Mouse (Mus musculus) hematopoietic stem cell, adult 5-6 weeks (primary cell): Measurements from ENCODE around the gene Syn3. TPM values are rescaled to one million over a fixed set of nuclear protein-coding genes. Genes with fewer than 3 reads are reported as not detected.
"Not testable (repeated sequence)": the region's sequence is repeated elsewhere in the genome, so short reads cannot be mapped to it uniquely, and the experiment has no call there.

Source experiments
- ATAC-seq, 2 experiments: fragments of 125-278 bp in 1 of 2; replicated peaks in 1 of 2; 2 replicates each; pipeline ENCODE4 v1.8.0; 2016 to 2017; ENCODE audit warnings: inconsistent platforms in 2 of 2, mild to moderate bottlenecking in 2 of 2, moderate number of reproducible peaks in 2 of 2, low read depth in 1 of 2, moderate TSS enrichment in 1 of 2; ENCODE audit not compliant: low FRiP score in 2 of 2, poor library complexity in 2 of 2, severe bottlenecking in 2 of 2, insufficient read depth in 1 of 2, low TSS enrichment in 1 of 2
- total RNA-seq: library from RNA; stranded (forward); fragments of 172-1452, 232-1000 nt; gene quantifications from 2 replicates; pipeline ENCODE4 v1.2.3, GENCODE M21; 2017

Gene Syn3
- total RNA-seq: 2.6 and 3.1 TPM in 2 replicates

DNA sequence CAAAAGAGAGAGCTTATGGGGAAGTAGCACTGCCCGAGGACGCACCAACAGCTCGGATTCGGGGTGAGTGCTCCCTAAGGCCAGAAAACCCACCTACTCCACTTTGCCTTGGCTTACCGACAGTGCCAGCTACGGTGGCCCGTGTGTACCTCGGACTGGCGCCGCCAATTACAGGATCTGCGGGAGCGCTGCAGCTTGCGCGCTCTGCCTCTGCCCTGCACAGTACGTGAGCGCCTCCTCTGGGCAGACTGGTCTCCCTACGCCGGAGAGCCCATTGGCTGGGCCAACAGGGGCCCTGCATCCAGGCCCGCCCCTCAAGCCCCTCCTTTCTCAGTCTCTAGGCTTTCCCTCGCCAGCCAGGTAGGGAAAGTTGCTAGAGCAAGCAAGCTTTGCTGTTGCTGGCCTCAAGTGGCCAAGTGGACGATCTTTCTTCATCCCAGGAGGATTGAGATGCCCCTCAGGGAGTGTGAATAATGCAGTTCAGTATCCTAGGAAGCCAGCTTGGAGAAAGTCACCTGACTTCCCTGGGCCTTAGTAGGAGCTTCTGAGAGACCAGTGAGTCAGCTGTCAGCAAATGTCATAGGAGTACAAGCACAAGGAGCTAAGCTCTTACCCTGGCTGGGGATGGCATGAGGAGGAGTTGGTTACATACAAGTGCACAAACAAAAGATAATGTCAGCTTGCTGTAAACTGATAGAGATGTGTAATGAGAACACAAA, at the start of gene Syn3:
Gene Syn3, minus strand, starts transcription at position 224 of the 719 bp plus-strand sequence.
- ATAC-seq: peak; percentile 99

DNA sequence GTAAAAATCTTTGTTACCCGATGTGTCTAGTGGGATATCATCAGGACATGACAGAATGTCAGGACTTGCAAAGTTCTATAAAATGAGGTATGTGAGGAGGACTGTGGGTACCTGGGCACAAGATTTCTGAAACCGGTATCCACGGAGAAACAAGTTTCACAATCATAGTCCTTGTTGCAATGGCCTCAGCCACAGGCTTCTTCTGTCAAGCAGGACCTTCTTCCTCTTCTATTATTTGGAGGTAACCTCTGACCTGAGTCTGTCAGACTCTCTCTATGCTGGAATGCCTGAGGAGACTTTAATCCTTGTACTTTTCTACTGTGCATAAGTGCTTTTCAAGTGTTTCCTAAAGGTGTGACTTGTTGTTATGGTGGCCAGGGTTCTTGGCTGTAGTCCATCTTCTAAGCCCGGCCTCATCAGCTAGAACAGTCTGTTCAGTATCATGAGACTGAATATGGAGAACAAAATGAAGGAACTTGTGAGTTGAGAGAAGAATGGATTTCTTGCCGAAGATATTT, 27.7 kb upstream of the Syn3 start:
- ATAC-seq: not testable (repeated sequence)

DNA sequence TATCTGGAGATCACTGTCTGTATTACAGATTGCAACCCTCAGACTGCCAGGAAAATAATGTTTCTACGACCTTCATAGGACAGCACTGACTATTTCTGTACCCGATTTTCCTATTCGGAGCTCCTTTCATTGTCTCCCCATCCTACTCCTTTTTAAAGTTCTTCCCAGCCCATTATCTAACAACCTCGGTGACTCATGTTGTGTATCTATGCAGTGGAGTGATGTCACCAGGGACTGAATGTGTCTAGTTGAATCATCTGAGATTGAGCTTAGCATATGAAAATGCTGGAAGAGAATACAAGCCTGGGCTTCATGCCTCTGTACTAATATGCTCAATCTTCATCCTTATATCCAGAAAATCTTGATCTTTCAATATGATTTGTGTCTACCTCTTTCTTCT, 15.1 kb upstream of the Syn3 start:
- ATAC-seq: no peak

DNA sequence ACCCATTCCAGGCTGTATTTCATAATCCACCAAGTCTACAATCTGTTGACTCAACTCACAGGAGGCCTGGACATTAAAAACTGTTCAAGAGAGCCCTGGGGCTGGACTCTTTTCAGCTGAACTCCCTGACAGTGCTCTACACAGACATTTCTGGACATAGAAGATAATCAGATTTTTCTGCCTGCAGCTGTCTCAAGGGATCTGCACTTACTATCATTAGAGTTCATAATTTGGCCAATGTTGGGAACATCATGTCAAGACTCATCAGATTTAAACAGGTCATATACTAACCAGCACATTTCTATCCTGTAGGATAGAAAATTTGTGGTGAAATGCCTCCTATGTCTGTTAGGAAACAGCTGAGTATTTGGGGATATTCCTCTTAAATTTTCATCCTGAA, 12.2 kb upstream of the Syn3 start:
- ATAC-seq: no peak

DNA sequence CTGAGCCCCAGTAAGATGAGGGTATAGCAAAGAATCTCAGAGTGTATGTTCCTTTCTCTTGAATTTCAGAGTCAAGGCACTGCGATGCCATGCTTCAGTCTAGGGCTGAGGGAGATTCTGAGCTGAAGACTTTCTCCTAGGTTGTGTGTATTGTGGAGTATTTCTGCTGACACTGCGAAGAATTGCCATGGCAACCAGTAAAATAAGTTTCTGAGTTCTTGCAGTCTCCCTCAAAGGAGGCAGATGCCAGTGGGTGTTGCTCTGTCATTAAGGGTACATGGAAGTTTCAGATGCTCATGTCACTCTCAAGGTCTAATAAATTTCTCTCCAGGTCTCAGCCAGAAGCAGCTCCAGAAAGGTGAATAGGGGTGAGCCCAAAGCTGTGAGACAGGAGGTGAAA, 3.4 kb upstream of the Syn3 start:
- ATAC-seq: no peak

DNA sequence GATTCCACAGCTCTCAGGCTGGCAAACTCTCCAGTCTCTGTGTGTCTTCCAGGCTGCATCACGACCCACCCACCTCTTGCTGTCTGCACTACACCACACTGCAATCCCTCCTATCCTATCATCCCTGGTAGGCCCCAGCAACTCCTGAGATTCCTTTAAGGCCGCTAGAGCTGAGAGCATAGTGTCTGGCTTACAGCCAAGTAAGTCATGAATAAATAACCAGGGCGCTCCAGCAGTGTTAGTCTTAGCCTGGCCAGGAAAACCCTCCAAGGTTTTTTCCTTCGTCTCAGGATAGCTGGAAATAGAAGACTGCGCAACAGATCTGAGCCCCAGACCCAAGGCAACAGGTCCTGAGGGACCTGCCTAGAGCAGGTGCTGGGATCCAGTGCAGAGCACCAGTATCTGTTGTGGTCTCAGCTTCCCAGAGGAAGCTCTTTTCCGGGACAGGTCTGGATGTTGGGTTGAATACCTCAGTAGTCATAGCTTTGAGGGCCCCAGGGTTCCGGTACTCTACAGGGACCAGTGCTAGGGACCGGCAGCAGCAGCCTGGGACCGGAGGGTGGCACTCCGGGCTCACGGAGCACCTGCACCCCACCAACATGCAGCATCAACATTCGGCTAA, 534 bp downstream of the Syn3 start:
- peak; percentile 7 to 80; a peak in 3 of 4 replicates for ATAC-seq

DNA sequence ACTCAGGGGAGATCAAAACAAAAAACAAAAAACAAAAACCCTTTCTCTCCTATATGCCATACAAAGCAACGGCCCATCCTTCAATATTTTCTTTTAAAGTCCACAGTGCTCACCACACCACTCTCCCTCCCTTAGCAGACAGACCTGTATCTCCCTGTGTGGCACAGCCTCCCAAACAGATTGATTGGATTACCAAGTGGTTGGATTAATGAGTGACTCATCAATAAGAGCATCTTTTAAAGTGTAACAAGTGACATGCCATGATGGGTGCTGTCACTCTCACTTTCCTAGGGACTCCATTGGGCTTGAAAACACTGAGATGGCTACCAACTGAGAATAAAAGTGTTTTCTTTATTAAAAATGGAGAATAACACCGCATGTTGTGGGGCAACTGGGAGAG, 2.8 kb downstream of the Syn3 start:
- no peak for ATAC-seq

DNA sequence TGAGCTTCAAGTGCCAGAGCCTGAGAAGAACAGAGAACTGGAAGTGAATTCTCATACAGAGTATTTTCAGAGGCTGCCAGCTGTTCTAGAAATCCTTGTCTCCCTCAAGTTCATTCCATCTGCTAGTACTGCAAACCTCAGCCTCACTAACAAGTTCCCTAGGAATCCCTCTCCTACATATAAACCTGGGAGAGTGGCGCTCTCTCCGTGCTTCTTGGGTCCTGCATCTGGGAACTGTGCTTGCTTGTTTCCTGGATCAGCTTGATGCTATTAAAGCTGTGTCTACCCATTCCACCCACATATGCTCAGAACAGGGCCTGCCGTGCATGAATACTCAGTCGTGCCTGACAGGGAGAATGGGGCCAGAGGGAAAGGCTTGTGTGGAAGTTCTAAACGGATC, 5.6 kb downstream of the Syn3 start:
- no peak for ATAC-seq

DNA sequence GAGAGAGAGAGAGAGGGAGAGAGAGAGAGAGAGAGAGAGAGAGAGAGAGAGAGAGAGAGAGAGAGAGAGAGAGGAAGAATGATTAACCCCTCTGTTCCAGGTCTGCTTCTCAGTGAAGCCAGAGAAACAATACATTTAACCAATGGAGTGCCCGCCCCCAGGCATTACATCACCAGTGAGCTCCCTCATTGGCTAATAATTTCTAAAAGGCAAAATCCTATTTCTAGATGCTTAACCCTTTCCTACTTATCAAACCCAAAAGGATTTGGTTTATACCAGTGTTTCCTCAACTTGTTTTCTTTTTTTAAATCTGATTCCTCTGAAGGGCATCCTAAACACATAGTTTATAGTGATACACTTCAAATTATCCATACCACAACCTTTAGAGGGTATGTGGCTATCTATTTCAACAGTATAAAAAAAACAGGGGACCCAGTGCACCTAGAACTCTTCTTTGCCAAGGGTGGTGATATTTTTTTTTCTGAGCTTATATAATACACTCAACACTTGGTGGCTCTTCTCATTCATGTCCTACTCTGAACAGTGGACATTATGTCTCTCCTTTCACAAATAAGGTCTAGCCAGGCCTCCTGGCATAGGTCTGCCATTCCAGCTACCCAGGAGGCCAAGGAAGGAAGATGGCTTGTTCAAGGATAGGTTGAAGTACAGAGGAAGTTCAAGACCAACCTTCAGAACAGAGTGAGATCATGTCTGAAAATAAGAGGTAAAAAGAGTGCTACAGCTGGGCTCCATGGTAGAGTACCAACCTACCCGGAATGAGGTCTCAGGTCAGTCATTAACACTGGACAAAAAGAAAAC, 6.4 kb downstream of the Syn3 start:
- ATAC-seq: no peak

DNA sequence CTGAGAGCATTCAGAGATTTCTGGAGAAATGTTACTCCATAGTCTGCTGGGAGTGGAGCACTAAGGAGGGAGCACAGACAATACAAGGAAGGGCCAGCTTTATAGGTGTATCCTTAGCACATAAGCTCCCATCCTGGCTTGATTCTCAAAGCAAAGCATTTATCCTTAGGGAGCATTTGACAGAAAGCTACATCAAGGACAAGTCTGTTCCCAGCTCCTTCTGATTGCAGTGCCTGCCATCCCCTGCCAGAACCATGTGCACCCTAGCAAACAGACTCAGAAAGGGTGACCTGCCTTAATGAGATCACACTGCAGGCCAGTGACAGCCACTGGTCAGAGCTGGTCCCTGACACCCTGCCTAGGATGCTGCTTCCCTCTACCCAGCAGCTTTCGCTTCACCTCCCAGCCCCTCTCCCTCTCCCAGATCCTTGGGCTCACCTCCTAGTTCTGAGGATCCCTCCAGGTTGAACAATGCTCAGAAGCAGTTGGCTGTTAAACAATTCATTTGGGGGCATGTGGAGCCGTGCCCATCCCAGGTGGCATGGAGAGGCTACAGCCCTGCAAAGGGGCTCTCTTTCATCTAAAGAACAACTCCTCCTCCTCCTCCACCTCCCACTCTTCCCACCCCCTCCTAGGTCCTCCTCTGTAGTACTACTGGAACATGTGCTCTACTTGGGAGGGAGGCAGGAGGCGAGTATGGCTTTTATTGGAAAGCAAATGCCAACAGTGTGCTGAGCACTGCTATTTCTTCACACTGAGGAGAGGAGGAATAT, 7.2 kb downstream of the Syn3 start:
- no peak for ATAC-seq

DNA sequence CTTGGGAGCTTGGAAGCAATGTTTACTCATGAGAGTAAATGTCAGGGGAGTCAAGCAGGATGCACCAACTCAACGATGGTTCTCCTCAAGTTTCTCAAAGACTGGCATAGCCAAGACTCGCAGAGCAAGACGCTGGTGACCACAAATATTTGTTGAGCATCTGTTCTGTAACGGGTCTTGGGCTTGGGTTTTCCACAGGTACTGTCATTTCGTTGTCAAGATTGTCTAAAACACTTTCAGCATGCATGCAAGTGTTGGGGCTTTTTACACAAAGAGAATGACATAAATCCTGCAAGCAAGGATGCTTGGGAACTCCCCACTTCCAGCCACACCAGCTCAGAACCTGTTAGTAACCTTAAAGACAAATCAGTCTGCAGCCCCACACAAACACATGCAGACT, 10.2 kb downstream of the Syn3 start:
- ATAC-seq: no peak

DNA sequence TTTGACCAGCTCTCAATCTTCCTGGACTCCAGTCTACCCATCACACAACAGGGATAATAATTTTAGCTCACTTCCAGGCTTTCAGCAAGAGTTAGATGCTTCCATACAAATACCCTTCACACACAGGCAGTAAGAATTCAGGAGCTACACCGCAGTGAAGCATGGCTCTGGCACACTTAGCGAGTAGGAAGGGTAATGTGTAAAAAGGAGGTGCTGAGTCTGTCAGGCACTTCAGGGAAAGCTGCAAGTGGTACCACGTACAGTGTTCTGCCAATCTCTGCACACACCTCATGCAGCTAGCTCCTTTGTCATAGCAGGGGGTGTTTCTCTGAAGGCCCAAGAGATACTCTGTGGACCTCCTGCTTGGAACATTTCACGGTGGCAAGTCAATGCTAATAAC, 12.7 kb downstream of the Syn3 start:
- no peak for ATAC-seq

DNA sequence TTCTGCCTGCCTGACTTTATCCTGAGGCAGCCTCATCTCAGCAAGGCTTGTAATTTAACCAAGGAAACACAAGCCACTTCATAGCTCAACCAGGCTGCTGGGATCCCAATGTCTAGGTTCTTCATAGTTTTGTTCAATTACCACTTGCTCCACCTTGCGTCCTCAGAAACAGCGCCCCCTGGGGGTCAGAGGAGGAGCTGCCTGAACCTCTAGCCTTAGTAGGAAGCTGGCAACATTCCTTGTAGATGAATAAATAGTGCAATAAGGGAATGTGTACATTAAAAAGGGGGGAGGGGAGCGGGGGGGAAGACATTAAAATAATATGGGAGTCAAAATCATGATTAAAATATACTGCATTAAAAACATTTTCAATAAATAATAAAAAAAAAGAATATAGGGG, 14.7 kb downstream of the Syn3 start:
- ATAC-seq: 0 out of 4 replicates have a peak, but pooled peaks of 1 of the 2 experiments have one; percentile 27

DNA sequence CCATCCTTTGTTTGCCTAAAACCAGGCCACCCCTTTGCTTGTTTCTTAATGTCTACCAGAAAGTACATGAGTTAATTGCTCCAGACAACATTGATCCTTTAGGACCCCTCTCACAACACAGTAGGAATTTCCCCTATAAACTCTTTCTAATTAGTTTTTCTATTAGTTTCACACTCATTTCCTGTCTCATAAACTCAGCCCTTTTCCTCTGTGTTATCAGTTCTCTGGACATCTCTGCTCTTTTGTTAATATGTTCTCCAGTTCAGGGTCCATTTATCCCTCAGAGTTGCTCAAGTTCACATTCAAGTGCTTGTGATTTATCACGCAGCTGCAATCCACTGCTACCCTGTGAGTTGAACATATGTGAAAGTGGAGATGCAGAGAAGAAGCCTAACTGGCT, 16.2 kb downstream of the Syn3 start:
- no peak for ATAC-seq

DNA sequence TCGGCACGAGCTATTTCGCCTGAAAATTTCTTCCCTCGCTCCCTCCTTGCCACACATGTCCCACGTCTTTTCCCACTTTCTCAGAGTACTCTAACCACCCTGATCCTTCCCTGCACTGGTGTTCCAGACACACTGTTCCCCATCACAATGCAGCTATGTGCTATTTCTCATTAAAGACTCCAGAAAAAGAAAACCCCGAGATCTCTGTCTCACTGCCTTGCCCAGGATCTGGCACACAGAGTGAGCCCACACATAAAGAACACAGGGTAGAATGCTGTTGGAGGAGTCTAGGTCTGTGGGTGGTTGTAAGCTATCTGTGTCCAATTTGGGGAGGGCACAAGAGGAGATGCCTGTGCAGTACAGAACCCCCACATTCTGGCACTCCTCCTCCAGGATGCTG, 18.0 kb downstream of the Syn3 start:
- no peak for ATAC-seq

DNA sequence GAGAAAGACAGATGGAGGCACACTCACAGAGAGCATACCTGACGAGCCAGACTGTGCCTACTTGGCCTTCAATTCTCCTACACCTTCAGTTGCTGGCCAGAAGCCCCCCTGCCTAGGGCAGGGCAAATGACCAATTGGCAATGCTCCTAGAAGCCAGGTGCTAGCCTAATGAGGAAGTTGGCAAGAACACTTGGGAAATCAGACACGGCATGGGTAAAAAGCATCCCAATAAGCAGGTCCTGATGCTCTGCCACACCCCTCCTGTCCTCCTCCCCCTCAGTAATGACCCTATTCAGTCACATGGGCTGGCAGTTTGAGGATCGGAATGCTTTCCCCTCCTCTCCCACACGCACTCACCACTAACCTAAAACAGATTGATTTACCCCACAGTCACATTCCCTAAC, 19.0 kb downstream of the Syn3 start:
- no peak for ATAC-seq

DNA sequence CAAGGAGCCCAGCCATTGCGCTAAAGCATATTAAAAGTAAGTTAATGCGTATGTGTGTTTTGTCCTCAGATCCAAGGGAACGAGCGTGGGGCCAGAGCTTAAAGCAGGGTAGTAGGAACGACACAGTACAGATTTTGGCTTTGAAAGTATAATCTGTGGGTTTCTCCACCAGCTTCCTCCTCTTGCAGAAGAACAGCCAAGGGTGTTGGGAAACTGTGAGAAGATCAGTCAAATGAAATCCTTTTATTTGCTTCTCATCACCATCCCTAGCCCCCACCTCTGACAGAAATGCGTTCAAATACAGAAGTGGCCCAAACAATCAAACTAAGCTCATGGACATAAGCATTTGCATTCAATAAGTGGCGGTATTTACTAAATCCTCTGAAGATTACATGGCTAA, 22.0 kb downstream of the Syn3 start:
- ATAC-seq: no peak
